Mouse (Mus musculus) C2C12 (cell line): Measurements from ENCODE around the gene Kcnd1.

ENCODE experiments used
- CEBPB ChIP-seq: IDR thresholded peaks from one replicate; pipeline ENCODE4 v1.6.1; 2011; ENCODE audit warnings: low read depth, mild to moderate bottlenecking, control low read depth, moderate library complexity
- CTCF ChIP-seq: IDR thresholded peaks from one replicate; pipeline ENCODE4 v1.5.1; 2011; ENCODE audit not compliant: control insufficient read depth, insufficient read depth, insufficient read length
- FOSL1 ChIP-seq: IDR thresholded peaks from one replicate; pipeline ENCODE4 v1.8.0; 2011; ENCODE audit warnings: mild to moderate bottlenecking, low read length; ENCODE audit not compliant: poor library complexity, insufficient read depth, severe bottlenecking
- MAX ChIP-seq: IDR thresholded peaks from one replicate; pipeline ENCODE4 v1.6.1; 2011; ENCODE audit warnings: mild to moderate bottlenecking, control low read depth
- MYOD1 ChIP-seq: IDR thresholded peaks from one replicate; pipeline ENCODE4 v1.6.1; 2011; ENCODE audit warnings: low read depth; ENCODE audit not compliant: control insufficient read depth, insufficient read length
- MYOG ChIP-seq: IDR thresholded peaks from one replicate; pipeline ENCODE4 v1.6.1; 2011; ENCODE audit not compliant: control insufficient read depth, insufficient read length; ENCODE audit errors: extremely low read depth
- USF1 ChIP-seq: IDR thresholded peaks from one replicate; pipeline ENCODE4 v1.6.1; 2011; ENCODE audit warnings: low read depth, mild to moderate bottlenecking, control low read depth, moderate library complexity

DNA sequence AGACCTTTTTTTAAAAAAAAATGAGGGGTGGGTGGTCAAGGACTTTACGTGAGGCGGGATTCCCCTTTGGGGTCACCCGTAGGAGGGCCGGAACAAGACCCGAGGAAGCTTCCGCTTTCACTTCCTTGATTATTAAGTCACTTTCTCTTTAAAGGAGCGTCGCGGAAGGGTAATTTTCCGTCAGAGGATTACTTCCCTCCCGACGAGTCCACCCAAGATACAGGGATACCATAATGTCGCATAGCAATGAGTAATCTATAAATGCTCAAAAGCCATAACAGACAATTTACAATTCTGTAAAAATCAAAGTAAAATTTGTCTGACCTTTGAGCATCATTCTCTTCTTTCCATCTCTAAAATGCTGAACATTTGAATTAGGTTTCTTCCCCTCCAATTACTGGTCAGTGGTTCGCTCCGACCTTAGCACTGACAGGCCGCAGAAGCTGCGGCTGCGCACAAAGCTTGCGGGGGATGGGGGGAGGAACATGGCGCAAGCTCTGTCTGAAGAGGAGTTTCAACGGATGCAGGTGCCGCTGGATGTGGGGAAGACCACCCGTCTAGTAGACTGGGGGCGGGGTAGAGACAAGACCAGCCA lies 32.5 kb upstream of the Kcnd1 start, which contains the start of gene Gripap1:
- TF ChIP-seq CTCF (no peak), MAX (no peak), CEBPB (no peak), MYOD1 (no peak), USF1 (no peak), FOSL1 (no peak), MYOG (no peak)
